Comparison of ENCODE assay signal across 8 mouse cellular contexts in the genomic region with DNA sequence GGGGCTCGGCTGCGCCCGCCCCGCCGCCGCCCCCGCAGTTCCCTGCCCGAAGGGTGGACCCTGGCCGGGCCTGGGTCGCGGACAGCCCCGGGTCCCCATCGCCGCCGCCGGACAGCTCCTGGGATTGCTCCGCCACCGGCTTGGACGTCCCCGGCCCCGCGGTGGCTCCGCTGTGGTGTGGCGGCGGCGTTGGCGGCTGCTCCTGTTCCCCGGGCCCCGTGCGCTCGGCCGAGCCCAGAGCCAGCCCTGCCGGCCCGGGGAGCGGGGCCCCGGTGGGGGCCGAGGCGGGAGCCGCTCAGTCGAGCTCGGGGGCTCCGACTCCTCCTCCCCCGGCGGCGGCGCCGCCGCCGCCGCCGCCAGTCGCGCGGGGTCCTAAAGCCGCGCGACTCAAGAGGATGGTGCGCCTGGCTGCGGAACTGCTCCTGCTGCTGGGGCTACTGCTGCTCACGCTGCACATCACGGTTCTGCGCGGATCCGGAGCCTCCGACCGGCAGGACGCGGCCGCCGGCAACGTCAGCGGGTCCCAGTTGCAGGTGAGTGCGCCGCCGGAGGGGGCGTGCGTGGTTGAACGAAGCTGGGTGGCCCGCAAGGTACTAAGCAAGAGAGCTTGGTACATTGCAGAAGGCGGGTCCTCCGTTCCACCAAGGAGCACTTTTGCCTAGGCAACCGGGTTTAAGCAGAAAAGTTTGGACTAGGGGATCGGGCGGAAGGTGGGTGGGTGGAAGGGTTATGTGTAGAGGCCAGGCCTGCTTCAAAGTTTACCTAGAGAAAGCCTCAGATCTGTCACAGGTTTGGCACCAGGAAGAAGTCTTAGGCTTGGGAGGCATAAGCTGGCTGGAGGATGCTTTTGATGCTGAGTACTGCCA. TPM values are rescaled to one million over a fixed set of nuclear protein-coding genes. Genes with fewer than 3 reads are reported as not detected.
DNase-seq lines count a peak whose midpoint lies in the region; ATAC-seq and TF ChIP-seq lines count a peak whose summit lies in the region.

No protein-coding gene starts in this region.

- H3K27ac ChIP-seq in ES-Bruce4 (ENCODE audit: insufficient read depth, low read length) = no peak overlapping the region
- H3K27ac ChIP-seq in forebrain, embryonic 13.5 days = peak overlapping the region; percentile 57
- H3K27ac ChIP-seq in heart, embryonic 15.5 days = peak overlapping the region; percentile 74
- H3K27ac ChIP-seq in kidney, postnatal 0 days = peak overlapping the region; percentile 81
- H3K27ac ChIP-seq in liver, embryonic 11.5 days (ENCODE audit: low read depth, low read length) = no peak overlapping the region
- H3K27ac ChIP-seq in neural tube, embryonic 12.5 days = peak overlapping the region; percentile 76; the same call in 1 of the 2 replicates

- H3K4me3 ChIP-seq in ES-Bruce4 (ENCODE audit: low read depth, low read length) = peak overlapping the region; percentile 70
- peak overlapping the region; percentile 87 for H3K4me3 ChIP-seq in forebrain, embryonic 13.5 days
- H3K4me3 ChIP-seq in heart, embryonic 15.5 days = peak overlapping the region; percentile 95
- H3K4me3 ChIP-seq in kidney, postnatal 0 days (replicated peaks; ENCODE audit: low read depth, low read length) = peak overlapping the region; percentile 89
- H3K4me3 ChIP-seq in liver, embryonic 11.5 days (ENCODE audit: low read depth, low read length) = peak overlapping the region; percentile 67
- H3K4me3 ChIP-seq in neural tube, embryonic 12.5 days = peak overlapping the region; percentile 91

- under 1% methylated on average over 65 of the region's 84 CpGs for WGBS in forebrain, embryonic 13.5 days
- WGBS in heart, embryonic 15.5 days = under 1% methylated on average over 54 of the region's 84 CpGs
- WGBS in kidney, postnatal 0 days = 1% methylated on average over 77 of the region's 84 CpGs
- WGBS in liver, embryonic 11.5 days = under 1% methylated on average over 84 of the region's 84 CpGs
- WGBS in neural tube, embryonic 12.5 days = under 1% methylated on average over 84 of the region's 84 CpGs

- peak overlapping the region; percentile 75 for H3K9ac ChIP-seq in ES-Bruce4 (ENCODE audit: low read depth, poor library complexity, severe bottlenecking)
- H3K9ac ChIP-seq in forebrain, embryonic 13.5 days = peak overlapping the region; percentile 80
- H3K9ac ChIP-seq in heart, embryonic 15.5 days = peak overlapping the region; percentile 73
- peak overlapping the region; percentile 74 for H3K9ac ChIP-seq in kidney, postnatal 0 days (ENCODE audit: low read depth, low read length)
- no peak overlapping the region for H3K9ac ChIP-seq in liver, embryonic 11.5 days (ENCODE audit: low read depth, low read length)
- H3K9ac ChIP-seq in neural tube, embryonic 12.5 days = peak overlapping the region; percentile 83

- no peak for TF ChIP-seq EP300 in ES-Bruce4 (IDR thresholded peaks at IDR 0.05; ENCODE audit: insufficient read depth, low read depth, low read length)

- H3K9me3 ChIP-seq in ES-Bruce4 (replicated peaks; ENCODE audit: control insufficient read depth, insufficient read depth, low read length, poor library complexity, severe bottlenecking) = no peaks in the 10 kb centered on the region
- H3K9me3 ChIP-seq in forebrain, embryonic 13.5 days (replicated peaks) = no peaks in the 10 kb centered on the region
- H3K9me3 ChIP-seq in heart, embryonic 15.5 days (replicated peaks) = no peaks in the 10 kb centered on the region
- no peaks in the 10 kb centered on the region for H3K9me3 ChIP-seq in kidney, postnatal 0 days (replicated peaks; ENCODE audit: low read length)
- H3K9me3 ChIP-seq in liver, embryonic 11.5 days (ENCODE audit: control insufficient read depth, low read length) = no peaks in the 10 kb centered on the region
- no peaks in the 10 kb centered on the region for H3K9me3 ChIP-seq in neural tube, embryonic 12.5 days

- peak overlapping the region; percentile 100 for H3K4me2 ChIP-seq in forebrain, embryonic 13.5 days
- peak overlapping the region; percentile 98 for H3K4me2 ChIP-seq in heart, embryonic 15.5 days
- peak overlapping the region; percentile 99 for H3K4me2 ChIP-seq in kidney, postnatal 0 days (ENCODE audit: low read length)
- peak overlapping the region; percentile 86 for H3K4me2 ChIP-seq in liver, embryonic 11.5 days
- H3K4me2 ChIP-seq in neural tube, embryonic 12.5 days (replicated peaks) = peak overlapping the region; percentile 100

- H3K4me1 ChIP-seq in ES-Bruce4 (ENCODE audit: control insufficient read depth, insufficient read depth, low read length) = no peaks in the 10 kb centered on the region
- peaks cover 22% of the 10 kb centered on the region for H3K4me1 ChIP-seq in forebrain, embryonic 13.5 days
- peaks cover 8% of the 10 kb centered on the region for H3K4me1 ChIP-seq in heart, embryonic 15.5 days (replicated peaks)
- H3K4me1 ChIP-seq in kidney, postnatal 0 days (replicated peaks; ENCODE audit: insufficient read depth, low read length) = peaks cover 3% of the 10 kb centered on the region; the same call in 1 of the 2 replicates
- no peaks in the 10 kb centered on the region for H3K4me1 ChIP-seq in liver, embryonic 11.5 days (replicated peaks; ENCODE audit: control insufficient read depth, insufficient read depth, low read length)
- peaks cover 9% of the 10 kb centered on the region for H3K4me1 ChIP-seq in neural tube, embryonic 12.5 days

- TF ChIP-seq POLR2A in ES-Bruce4 (IDR thresholded peaks at IDR 0.05; ENCODE audit: insufficient read depth, low read length) = no peak

- DNase-seq in kidney, postnatal 0 days (ENCODE audit: low spot score) = peak; percentile 65
- peak; percentile 63 for DNase-seq in liver, embryonic 11.5 days (ENCODE audit: low spot score)
- DNase-seq in thymus, postnatal 4 days = peak; percentile 40

- peaks cover 11% of the 10 kb centered on the region for H3K27me3 ChIP-seq in ES-Bruce4 (ENCODE audit: control insufficient read depth, insufficient read depth, low read length, poor library complexity, severe bottlenecking)
- H3K27me3 ChIP-seq in forebrain, embryonic 13.5 days = peaks cover 56% of the 10 kb centered on the region
- H3K27me3 ChIP-seq in heart, embryonic 15.5 days = peaks cover 27% of the 10 kb centered on the region
- H3K27me3 ChIP-seq in kidney, postnatal 0 days (ENCODE audit: insufficient read depth, low read length) = no peaks in the 10 kb centered on the region
- peaks cover 49% of the 10 kb centered on the region for H3K27me3 ChIP-seq in liver, embryonic 11.5 days (replicated peaks; ENCODE audit: control insufficient read depth, insufficient read depth, low read length)
- peaks cover 11% of the 10 kb centered on the region for H3K27me3 ChIP-seq in neural tube, embryonic 12.5 days (replicated peaks)

- TF ChIP-seq CTCF in ES-Bruce4 (IDR thresholded peaks at IDR 0.05; ENCODE audit: low read depth, low read length) = no peak
- TF ChIP-seq CTCF in kidney, postnatal 0 days (IDR thresholded peaks at IDR 0.05; ENCODE audit: low read depth) = peak; percentile 38

- H3K36me3 ChIP-seq in ES-Bruce4 (ENCODE audit: control insufficient read depth, insufficient read depth, low read length, poor library complexity, severe bottlenecking) = no peaks in the 10 kb centered on the region
- H3K36me3 ChIP-seq in forebrain, embryonic 13.5 days (ENCODE audit: poor library complexity, severe bottlenecking) = no peaks in the 10 kb centered on the region
- H3K36me3 ChIP-seq in heart, embryonic 15.5 days = no peaks in the 10 kb centered on the region
- H3K36me3 ChIP-seq in kidney, postnatal 0 days (ENCODE audit: insufficient read depth, low read length) = no peaks in the 10 kb centered on the region
- H3K36me3 ChIP-seq in liver, embryonic 11.5 days (ENCODE audit: control insufficient read depth, insufficient read depth, low read length) = no peaks in the 10 kb centered on the region
- H3K36me3 ChIP-seq in neural tube, embryonic 12.5 days = no peaks in the 10 kb centered on the region

- peak; percentile 77 for ATAC-seq in cerebellum, adult (ENCODE audit: insufficient number of reproducible peaks, low FRiP score, low TSS enrichment)
- peak; percentile 94 for ATAC-seq in forebrain, embryonic 13.5 days
- peak; percentile 82 for ATAC-seq in heart, embryonic 15.5 days (replicated peaks; ENCODE audit: insufficient number of reproducible peaks, insufficient read depth, low FRiP score, low read depth)
- peak; percentile 77 for ATAC-seq in kidney, postnatal 0 days (replicated peaks; ENCODE audit: low FRiP score, low read depth)
- peak; percentile 64 for ATAC-seq in liver, embryonic 11.5 days (replicated peaks; ENCODE audit: low FRiP score)
- peak; percentile 88 for ATAC-seq in neural tube, embryonic 12.5 days (ENCODE audit: low FRiP score, low read depth)

RNA-seq across cellular contexts. Expression of gene Ism1, which starts 0.5 kb away (rescaled TPM):
- 0.30 TPM in 1 of 2 replicates, not detected in the other for polyA plus RNA-seq in ES-Bruce4 (2011; ENCODE audit: insufficient read depth, insufficient read length, low read depth, missing spikeins)
- polyA plus RNA-seq in forebrain, embryonic 13.5 days (2015; fragmentation: Nextera tagmentation; extraction: Ambion mirVana) = 0.11 and 0.13 TPM in 2 replicates
- polyA plus RNA-seq in heart, embryonic 15.5 days (2015; fragmentation: Nextera tagmentation; extraction: Ambion mirVana) = 0.45 and 1.5 TPM in 2 replicates
- polyA plus RNA-seq in kidney, postnatal 0 days (2015; fragmentation: Nextera tagmentation; extraction: Ambion mirVana) = 3.3 and 3.4 TPM in 2 replicates
- 0.32 and 0.97 TPM in 2 replicates for polyA plus RNA-seq in liver, embryonic 11.5 days (2014; fragmentation: Nextera tagmentation; extraction: Ambion mirVana)
- polyA plus RNA-seq in neural tube, embryonic 12.5 days (2016; fragmentation: Nextera tagmentation; extraction: Ambion mirVana) = 1.9 and 2.2 TPM in 2 replicates

Comparison
In these comparisons a context has a peak if more than half of its experiments do, and no peak if none do; other contexts are left out.
1. H3K27ac ChIP-seq: peak in forebrain, embryonic 13.5 days (single experiment), heart, embryonic 15.5 days (single experiment), kidney, postnatal 0 days (single experiment) and neural tube, embryonic 12.5 days (single experiment); none in ES-Bruce4 (single experiment) and liver, embryonic 11.5 days (single experiment).
2. Peak in every context shown above with its lines, with median percentiles within 50 percentile points of each other: H3K4me3 ChIP-seq, ATAC-seq, H3K4me2 ChIP-seq and DNase-seq.